Mouse (Mus musculus): Measurements from ENCODE around the gene Ackr2. TPM values are rescaled to one million over a fixed set of nuclear protein-coding genes. Genes with fewer than 3 reads are reported as not detected.

Ackr2 gene
- total RNA-seq (2012; rRNA removed): not detected in 2 replicates
- polyA plus RNA-seq (2012; ENCODE audit: insufficient read depth in 1 of 2, insufficient read length in 2 of 2, low read depth in 1 of 2, low replicate concordance in 2 of 2, missing spikeins in 1 of 2): not detected

- TF ChIP-seq MAZ (IDR thresholded peaks at IDR 0.05; ENCODE audit: low read depth, low read length) (no peak), USF2 (IDR thresholded peaks at IDR 0.05; ENCODE audit: borderline replicate concordance in 1 of 2, insufficient read depth in 1 of 2, low read depth in 1 of 2, low read length in 2 of 2) (no peak), ELF1 (IDR thresholded peaks at IDR 0.05; ENCODE audit: low read depth, low read length) (no peak), GABPA (IDR thresholded peaks at IDR 0.05; ENCODE audit: low read depth, low read length) (no peak), MAFK (IDR thresholded peaks at IDR 0.05; ENCODE audit: borderline replicate concordance, low read depth, low read length) (no peak), ZMIZ1 (IDR thresholded peaks at IDR 0.05; ENCODE audit: low read depth, low read length) (no peak), TAL1 (IDR thresholded peaks at IDR 0.05; ENCODE audit: low read length) (no peak), RAD21 (IDR thresholded peaks at IDR 0.05; ENCODE audit: low read depth, low read length) (no peak), KAT2A (conservative IDR thresholded peaks at IDR 0.05; ENCODE audit: low read depth, low read length) (no peak), E2F4 (IDR thresholded peaks at IDR 0.05; ENCODE audit: borderline replicate concordance, low read depth, low read length) (no peak), POLR2A (IDR thresholded peaks at IDR 0.05; ENCODE audit: control insufficient read depth in 1 of 2, insufficient read depth in 1 of 2, low read depth in 1 of 2, low read length in 2 of 2, poor library complexity in 1 of 2) (no peak), MYB (IDR thresholded peaks at IDR 0.05; ENCODE audit: low read depth, low read length) (no peak), SMC3 (IDR thresholded peaks at IDR 0.05; ENCODE audit: low read depth, low read length) (no peak), ZKSCAN1 (IDR thresholded peaks at IDR 0.05; ENCODE audit: low read depth, low read length) (no peak), POLR2AphosphoS5 (IDR thresholded peaks at IDR 0.05; ENCODE audit: borderline replicate concordance, low read depth, low read length) (no peak), TBP (IDR thresholded peaks at IDR 0.05; ENCODE audit: low read depth, low read length) (no peak), JUND (IDR thresholded peaks at IDR 0.05; ENCODE audit: low read depth, low read length) (no peak), NELFE (IDR thresholded peaks at IDR 0.05; ENCODE audit: low read depth, low read length) (no peak)
- H3K79me2 ChIP-seq (ENCODE audit: control insufficient read depth, insufficient read depth, low read length, poor library complexity): no peaks in the 10 kb centered on the region
- no peaks in the 10 kb centered on the region for H3K27me3 ChIP-seq (ENCODE audit: control insufficient read depth in 1 of 2, insufficient read depth in 2 of 2, low read length in 2 of 2)
- no peaks in the 10 kb centered on the region for H3K4me1 ChIP-seq (ENCODE audit: control insufficient read depth in 1 of 2, insufficient read depth in 2 of 2, low read length in 2 of 2)
- no peaks in the 10 kb centered on the region for H3K36me3 ChIP-seq (ENCODE audit: control insufficient read depth in 1 of 2, insufficient read depth in 2 of 2, low read length in 2 of 2)
- no peak within 1 kb of the TSS for H3K27ac ChIP-seq (ENCODE audit: control insufficient read depth, low read depth, low read length)
- H3K9me3 ChIP-seq (replicated peaks; ENCODE audit: insufficient read depth, low read length): no peaks in the 10 kb centered on the region
- no peak for DNase-seq (ENCODE audit: low read depth, low spot score)
- H3K4me3 ChIP-seq (ENCODE audit: control insufficient read depth in 1 of 2, insufficient read depth in 1 of 2, low read depth in 2 of 2, low read length in 2 of 2): no peak within 1 kb of the TSS
- H3K9ac ChIP-seq (ENCODE audit: control insufficient read depth, low read depth, low read length, poor library complexity, severe bottlenecking): no peak within 1 kb of the TSS
Measured at GRCm38 (mm10) chr9:121898245-121898644, at the start of gene Ackr2. Ackr2 (plus strand) TSS chr9:121898355.

DNA sequence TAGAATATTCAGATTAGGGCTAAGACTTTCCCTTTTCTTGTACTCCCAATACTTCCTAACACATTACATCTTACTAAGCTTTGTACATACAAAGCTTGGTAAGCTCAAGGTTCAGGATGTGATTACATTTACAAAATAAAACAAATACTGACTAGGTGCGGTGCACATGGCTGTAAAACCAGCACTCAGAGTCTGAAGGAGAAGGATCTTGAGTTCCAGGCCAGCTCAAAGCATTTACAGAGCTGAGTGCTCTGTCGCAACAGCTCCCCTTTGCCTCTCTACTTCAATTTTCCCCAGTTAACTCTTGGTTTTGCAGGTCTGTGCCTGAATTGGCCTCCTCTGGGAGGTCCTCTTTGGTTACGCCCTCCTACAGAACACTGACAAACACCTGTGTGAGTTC is 43.9 kb upstream of the Ackr2 start:
- no peaks in the 10 kb centered on the region for H3K9me3 ChIP-seq (replicated peaks; ENCODE audit: insufficient read depth, low read length)
- DNase-seq (ENCODE audit: low read depth, low spot score): no peak
- no peak overlapping the region for H3K4me3 ChIP-seq (ENCODE audit: control insufficient read depth in 1 of 2, insufficient read depth in 1 of 2, low read depth in 2 of 2, low read length in 2 of 2)
- H3K27me3 ChIP-seq (ENCODE audit: control insufficient read depth in 1 of 2, insufficient read depth in 2 of 2, low read length in 2 of 2): no peaks in the 10 kb centered on the region
- H3K9ac ChIP-seq (ENCODE audit: control insufficient read depth, low read depth, low read length, poor library complexity, severe bottlenecking): no peak overlapping the region
- H3K4me1 ChIP-seq (ENCODE audit: control insufficient read depth in 1 of 2, insufficient read depth in 2 of 2, low read length in 2 of 2): peaks cover 6 to 10% of the 10 kb centered on the region in 2 experiments
- H3K27ac ChIP-seq (ENCODE audit: control insufficient read depth, low read depth, low read length): no peak overlapping the region
- H3K36me3 ChIP-seq (ENCODE audit: control insufficient read depth in 1 of 2, insufficient read depth in 2 of 2, low read length in 2 of 2): peaks cover 15 to 22% of the 10 kb centered on the region in 2 experiments
- H3K79me2 ChIP-seq (ENCODE audit: control insufficient read depth, insufficient read depth, low read length, poor library complexity): peaks cover 24% of the 10 kb centered on the region
- TF ChIP-seq JUND (IDR thresholded peaks at IDR 0.05; ENCODE audit: low read depth, low read length) (no peak), SMC3 (IDR thresholded peaks at IDR 0.05; ENCODE audit: low read depth, low read length) (no peak), MAZ (IDR thresholded peaks at IDR 0.05; ENCODE audit: low read depth, low read length) (no peak), ZKSCAN1 (IDR thresholded peaks at IDR 0.05; ENCODE audit: low read depth, low read length) (no peak), SIN3A (IDR thresholded peaks at IDR 0.05; ENCODE audit: low read length) (no peak), CHD2 (IDR thresholded peaks at IDR 0.05; ENCODE audit: low read length) (no peak), MYB (IDR thresholded peaks at IDR 0.05; ENCODE audit: low read depth, low read length) (no peak), POLR2A (IDR thresholded peaks at IDR 0.05; ENCODE audit: control insufficient read depth in 1 of 2, insufficient read depth in 1 of 2, low read depth in 1 of 2, low read length in 2 of 2, poor library complexity in 1 of 2) (no peak), ZC3H11A (IDR thresholded peaks at IDR 0.05; ENCODE audit: low read depth, low read length) (no peak), MYC (IDR thresholded peaks at IDR 0.05; ENCODE audit: low read depth, low read length) (no peak)

All from MEL (cell line).